Mouse (Mus musculus) intestine, embryonic 15.5 days (tissue): ENCODE measurements at regions not wholly inside any gene's neighbourhood (a gene's known extent, or its start where the extent isn't known, plus 50 kb on each side); places are given as distances from the start of the nearest gene placed in this dataset.

Source experiments
- ATAC-seq: fragments of 200-750 bp; cut with Nextera tagmentation; 2 replicates; pipeline ENCODE4 v1.8.0; 2017; ENCODE audit warnings: moderate TSS enrichment, moderate library complexity
- H3K27ac ChIP-seq: fragments of 300-500 bp; sonication (generic); 2 replicates; pipeline ENCODE4 v1.5.1; 2015; ENCODE audit warnings: mild to moderate bottlenecking, inconsistent platforms
- H3K27me3 ChIP-seq: fragments of 300-500 bp; sonication (generic); replicated peaks from 2 replicates; pipeline ENCODE4 v1.6.1; 2015; ENCODE audit warnings: inconsistent platforms
- H3K36me3 ChIP-seq: fragments of 300-500 bp; sonication (generic); 2 replicates; pipeline ENCODE4 v1.6.1; 2015; ENCODE audit warnings: inconsistent platforms
- H3K4me1 ChIP-seq: fragments of 300-500 bp; sonication (generic); replicated peaks from 2 replicates; pipeline ENCODE4 v1.6.1; 2015; ENCODE audit warnings: inconsistent platforms
- H3K4me2 ChIP-seq: fragments of 300-500 bp; sonication (generic); replicated peaks from 2 replicates; pipeline ENCODE4 v1.6.1; 2015; ENCODE audit warnings: mild to moderate bottlenecking, inconsistent platforms
- H3K4me3 ChIP-seq: fragments of 300-500 bp; sonication (generic); replicated peaks from 2 replicates; pipeline ENCODE4 v1.5.1; 2015; ENCODE audit warnings: inconsistent platforms
- H3K9ac ChIP-seq: fragments of 300-500 bp; sonication (generic); 2 replicates; pipeline ENCODE4 v1.6.1; 2015; ENCODE audit warnings: inconsistent platforms
- H3K9me3 ChIP-seq: fragments of 300-500 bp; sonication (generic); 2 replicates; pipeline ENCODE4 v1.6.1; 2016; ENCODE audit warnings: inconsistent platforms
- WGBS: fragments of 180-500 bp; shearing (Covaris S2); methylation state at CpG from one replicate; pipeline ENCODE4 v1.1.7; 2015; 5-methylcytosine and 5-hydroxymethylcytosine counted together

DNA sequence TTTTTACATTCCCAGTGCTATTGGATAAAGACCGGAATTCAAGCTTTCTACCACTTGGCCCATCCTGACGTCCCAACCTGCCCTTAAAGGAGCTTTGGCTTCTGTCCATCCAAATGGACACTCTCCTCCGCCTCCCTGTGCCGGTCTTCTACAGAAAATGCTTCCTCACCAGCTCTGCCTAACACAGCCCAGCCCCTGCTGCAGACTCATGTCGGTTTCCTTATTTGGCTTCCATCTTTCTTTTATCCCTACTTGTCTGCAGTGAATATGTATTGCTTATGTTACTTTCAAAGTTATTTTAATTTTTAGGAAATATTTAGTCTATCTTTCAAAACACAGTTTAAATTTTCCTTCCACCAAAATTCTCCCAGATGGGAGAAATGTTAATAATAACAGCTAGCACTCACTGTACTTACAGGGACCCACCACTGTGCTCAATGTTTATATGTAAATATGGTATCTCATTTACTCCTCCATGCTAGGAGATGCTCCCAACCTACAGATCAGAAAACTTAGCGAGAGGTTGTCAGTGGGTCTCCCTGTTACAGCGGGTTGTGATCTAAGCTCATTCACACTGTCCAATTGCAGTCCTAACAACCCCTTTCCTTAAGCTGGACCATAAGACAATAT, 118.6 kb downstream of the Sptssa start:
- Histone ChIP-seq H3K9ac (no peak overlapping the region), H3K27ac (0 out of 2 replicates have a peak overlapping the region, but pooled peaks have one; percentile 30), H3K27me3 (no peaks in the 10 kb centered on the region), H3K9me3 (no peaks in the 10 kb centered on the region), H3K4me2 (no peak overlapping the region), H3K36me3 (no peaks in the 10 kb centered on the region), H3K4me3 (no peak overlapping the region), H3K4me1 (peaks cover 5% of the 10 kb centered on the region)
- no peak for ATAC-seq
- 60% methylated on average over 7 of the region's 7 CpGs for WGBS

DNA sequence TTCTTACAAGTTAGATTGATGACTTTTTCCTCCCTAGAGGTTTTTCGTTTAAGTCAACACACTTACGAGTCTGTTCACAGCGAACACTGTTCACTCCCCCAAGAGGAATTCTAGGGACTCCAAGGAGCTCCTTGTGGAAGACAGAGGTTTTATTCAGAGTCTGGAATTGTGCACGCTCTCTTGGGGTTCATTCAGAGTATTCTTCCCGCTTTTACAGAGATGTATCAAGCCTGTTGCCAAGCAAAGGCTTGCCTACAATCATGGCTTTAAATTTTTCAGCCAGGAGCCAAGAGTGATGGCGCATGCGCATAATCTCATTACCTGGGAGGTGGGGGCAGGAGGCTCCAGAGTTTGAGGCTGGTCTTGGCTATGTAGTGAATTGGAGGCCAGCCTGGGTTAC, 119.4 kb downstream of the Sptssa start:
- WGBS = 55% methylated on average over 7 of the region's 7 CpGs
- Histone ChIP-seq H3K4me3 (no peak overlapping the region), H3K9ac (no peak overlapping the region), H3K27me3 (no peaks in the 10 kb centered on the region), H3K27ac (peak overlapping the region; percentile 38; the same call in 1 of the 2 replicates), H3K4me2 (no peak overlapping the region), H3K4me1 (peaks cover 5% of the 10 kb centered on the region), H3K36me3 (no peaks in the 10 kb centered on the region), H3K9me3 (no peaks in the 10 kb centered on the region)
- ATAC-seq = no peak

DNA sequence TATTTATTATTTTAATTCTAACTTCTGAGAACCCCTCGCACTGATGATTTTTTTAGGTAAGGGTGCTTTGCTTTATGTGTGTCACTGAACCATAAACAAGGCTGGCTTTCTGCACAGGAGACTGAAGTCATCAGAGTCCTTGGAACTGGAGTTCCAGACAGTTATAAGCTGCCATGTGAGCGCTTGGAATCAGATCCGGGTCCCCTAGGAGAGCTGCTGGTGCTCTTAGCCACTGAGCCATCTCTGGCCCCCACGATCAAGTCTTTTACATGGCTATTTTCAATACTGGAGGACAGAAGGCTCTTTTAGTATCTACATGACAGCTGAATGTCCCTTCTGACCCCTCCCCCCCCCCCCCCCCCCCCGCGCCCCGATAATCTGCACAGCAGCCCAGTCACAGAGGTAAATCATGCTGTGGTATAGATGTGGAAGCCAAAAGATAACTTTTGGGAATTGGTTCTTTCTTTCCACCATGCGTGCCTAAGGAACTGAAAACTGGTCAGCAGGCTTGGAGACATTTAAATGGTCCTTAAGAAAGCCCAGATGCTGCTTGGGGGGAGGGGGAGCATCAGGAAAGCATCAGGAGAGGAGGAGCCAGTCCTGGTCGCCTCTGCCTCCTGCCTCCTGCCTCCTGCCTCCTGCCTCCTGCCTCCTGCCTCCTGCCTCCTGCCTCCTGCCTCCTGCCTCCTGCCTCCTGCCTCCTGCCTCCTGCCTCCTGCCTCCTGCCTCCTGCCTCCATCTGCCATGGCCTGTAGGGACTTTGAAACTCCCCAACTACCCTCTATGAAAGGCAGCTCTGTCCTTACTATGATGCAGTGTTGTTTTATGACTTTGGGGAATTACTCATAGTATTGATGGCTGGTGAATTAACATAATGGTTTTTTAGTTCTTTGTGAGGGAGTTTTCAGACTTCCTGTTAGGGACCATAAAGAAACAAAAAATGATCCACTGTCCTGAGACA, 120.5 kb downstream of the Sptssa start:
- no peak overlapping the region for H3K9ac ChIP-seq
- no peaks in the 10 kb centered on the region for H3K27me3 ChIP-seq
- no peak overlapping the region for H3K27ac ChIP-seq
- no peak overlapping the region for H3K4me2 ChIP-seq
- WGBS = 62% methylated on average over 6 of the region's 9 CpGs
- no peak for ATAC-seq
- no peaks in the 10 kb centered on the region for H3K9me3 ChIP-seq
- peaks cover 5% of the 10 kb centered on the region for H3K4me1 ChIP-seq
- no peak overlapping the region for H3K4me3 ChIP-seq
- no peaks in the 10 kb centered on the region for H3K36me3 ChIP-seq

DNA sequence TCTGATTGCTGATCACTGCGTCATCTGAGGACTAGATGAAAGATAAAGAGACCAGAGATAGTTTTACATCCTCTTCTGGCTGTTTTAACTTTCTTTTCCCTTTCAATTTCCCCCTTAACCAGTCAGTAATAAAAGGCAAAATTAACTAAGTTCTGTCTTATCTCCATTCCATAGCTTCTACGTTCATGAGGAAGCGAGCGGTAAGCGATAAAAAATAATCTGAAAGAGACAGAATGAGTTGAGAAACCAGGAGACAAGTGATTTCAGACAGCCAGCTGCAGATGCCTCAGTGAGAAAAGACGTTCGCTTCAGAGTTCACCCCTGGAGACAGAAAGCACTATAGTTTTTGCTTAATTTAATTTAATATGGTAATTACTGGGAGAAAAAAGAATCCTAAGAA, 121.5 kb downstream of the Sptssa start:
- no peak overlapping the region for H3K9ac ChIP-seq
- ATAC-seq = no peak
- peaks cover 5% of the 10 kb centered on the region for H3K4me1 ChIP-seq
- 50% methylated on average over 7 of the region's 7 CpGs for WGBS
- no peak overlapping the region for H3K4me2 ChIP-seq
- no peak overlapping the region for H3K4me3 ChIP-seq
- no peaks in the 10 kb centered on the region for H3K27me3 ChIP-seq
- H3K9me3 ChIP-seq = no peaks in the 10 kb centered on the region
- no peaks in the 10 kb centered on the region for H3K36me3 ChIP-seq
- no peak overlapping the region for H3K27ac ChIP-seq

DNA sequence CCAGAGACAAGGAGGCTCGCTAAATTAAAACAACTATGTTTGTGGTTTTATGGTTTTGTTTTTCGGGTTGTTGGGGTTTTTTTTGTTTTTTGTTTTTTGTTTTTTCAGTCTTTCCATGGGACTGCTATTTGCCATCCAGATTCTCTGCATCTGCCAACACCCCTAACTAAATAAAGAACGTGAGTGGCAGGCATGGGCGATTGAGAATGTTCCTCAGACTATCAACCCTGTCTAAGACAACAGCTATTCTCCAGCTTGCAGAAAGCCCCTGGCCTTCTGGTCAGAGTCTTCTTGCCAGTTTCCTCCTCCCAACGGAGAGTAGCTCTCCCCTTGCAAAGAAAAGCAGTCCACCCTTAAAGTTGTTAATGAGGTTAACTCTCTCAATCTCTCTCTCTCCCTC, 123.2 kb downstream of the Sptssa start:
- no peaks in the 10 kb centered on the region for H3K9me3 ChIP-seq
- peaks cover 5% of the 10 kb centered on the region for H3K4me1 ChIP-seq
- no peak overlapping the region for H3K27ac ChIP-seq
- no peaks in the 10 kb centered on the region for H3K27me3 ChIP-seq
- WGBS = 52% methylated on average over 5 of the region's 5 CpGs
- H3K36me3 ChIP-seq = no peaks in the 10 kb centered on the region
- H3K9ac ChIP-seq = no peak overlapping the region
- no peak overlapping the region for H3K4me3 ChIP-seq
- no peak overlapping the region for H3K4me2 ChIP-seq
- no peak for ATAC-seq

DNA sequence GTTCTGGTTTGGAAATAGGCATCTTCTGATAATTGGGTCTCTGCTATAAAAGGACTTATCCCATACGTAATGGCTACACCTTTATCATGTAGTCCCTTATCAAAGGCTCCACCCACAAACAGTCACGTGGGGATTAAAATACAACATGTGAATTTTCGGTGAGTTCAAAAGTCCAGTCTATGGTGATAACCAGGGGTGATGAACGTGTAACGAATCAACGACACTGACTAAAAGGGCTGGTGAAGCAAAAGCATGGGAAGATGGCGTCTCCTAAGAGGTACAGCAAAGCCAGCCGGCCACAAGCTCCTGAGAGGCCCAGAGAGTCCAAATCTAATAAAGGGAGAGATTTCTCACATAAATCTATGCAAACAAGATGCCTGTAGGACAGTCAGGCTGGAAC, 124.3 kb downstream of the Sptssa start:
- Histone ChIP-seq H3K4me1 (peaks cover 3% of the 10 kb centered on the region), H3K27ac (no peak overlapping the region), H3K4me2 (no peak overlapping the region), H3K36me3 (no peaks in the 10 kb centered on the region), H3K27me3 (no peaks in the 10 kb centered on the region), H3K4me3 (no peak overlapping the region), H3K9me3 (no peaks in the 10 kb centered on the region), H3K9ac (no peak overlapping the region)
- peak; percentile 44 for ATAC-seq
- 72% methylated on average over 8 of the region's 8 CpGs for WGBS

DNA sequence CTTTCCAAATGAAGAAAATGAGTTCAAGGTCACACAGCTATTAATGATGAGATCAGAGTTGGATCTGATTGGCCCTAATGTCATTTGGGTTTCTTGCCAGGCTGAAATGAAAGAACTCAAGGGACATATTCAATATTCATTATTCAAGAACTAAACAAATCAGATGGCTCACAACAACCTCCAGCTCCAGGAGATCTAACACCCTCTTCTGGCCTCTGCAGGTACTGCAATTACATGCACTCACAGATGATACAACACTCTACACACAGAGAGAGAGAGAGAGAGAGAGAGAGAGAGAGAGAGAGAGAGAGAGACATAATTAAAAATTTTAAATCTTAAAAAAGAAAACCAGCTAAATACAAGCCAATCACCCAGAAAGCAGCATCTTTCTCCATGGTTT, 128.3 kb downstream of the Sptssa start:
- ATAC-seq = no peak
- Histone ChIP-seq H3K9ac (no peak overlapping the region), H3K4me3 (no peak overlapping the region), H3K4me1 (no peaks in the 10 kb centered on the region), H3K36me3 (no peaks in the 10 kb centered on the region), H3K4me2 (no peak overlapping the region), H3K9me3 (no peaks in the 10 kb centered on the region), H3K27ac (no peak overlapping the region), H3K27me3 (no peaks in the 10 kb centered on the region)

DNA sequence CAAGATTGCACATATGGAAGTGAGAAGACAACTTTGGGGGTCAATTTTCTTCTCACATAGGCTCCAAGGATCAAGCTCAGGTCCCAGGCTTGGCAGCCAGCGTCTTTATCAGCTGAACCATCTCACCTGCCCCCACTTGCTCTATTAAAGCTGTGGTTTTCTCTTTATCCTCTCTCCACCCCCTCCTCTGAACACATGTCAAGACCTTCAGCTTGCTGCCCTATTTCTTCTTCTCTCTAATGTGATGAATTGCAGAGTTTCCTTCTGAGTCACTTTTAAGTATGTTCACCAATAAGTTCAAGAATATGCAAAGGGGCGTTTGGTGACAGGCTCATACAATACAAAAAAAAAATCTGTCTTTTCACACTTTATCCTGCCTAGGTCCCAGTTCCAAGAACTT, 128.8 kb downstream of the Sptssa start:
- WGBS = 74% methylated on average over 2 of the region's 2 CpGs
- H3K4me3 ChIP-seq = no peak overlapping the region
- no peaks in the 10 kb centered on the region for H3K36me3 ChIP-seq
- no peaks in the 10 kb centered on the region for H3K4me1 ChIP-seq
- no peaks in the 10 kb centered on the region for H3K27me3 ChIP-seq
- H3K9ac ChIP-seq = no peak overlapping the region
- no peak overlapping the region for H3K4me2 ChIP-seq
- H3K9me3 ChIP-seq = no peaks in the 10 kb centered on the region
- no peak overlapping the region for H3K27ac ChIP-seq
- ATAC-seq = no peak

DNA sequence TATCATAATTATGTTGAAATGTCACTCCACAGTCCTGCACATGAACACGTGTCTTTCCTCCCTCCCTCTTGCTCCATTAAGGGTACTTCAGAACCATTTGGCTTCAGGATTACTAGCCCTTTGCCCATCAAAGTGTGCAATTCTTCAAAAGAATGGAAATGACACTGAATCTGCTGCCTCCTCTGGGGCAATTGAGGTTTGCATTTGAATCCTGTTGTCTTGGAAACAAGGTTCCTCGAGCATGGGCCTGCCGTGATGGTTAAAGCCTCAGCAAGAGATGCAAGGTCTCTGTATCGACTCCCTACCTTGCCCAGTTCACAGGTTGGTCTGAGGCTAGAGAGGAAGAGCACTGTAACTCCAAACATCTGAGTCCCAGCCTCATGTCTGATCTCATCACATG, 136.0 kb downstream of the Sptssa start:
- H3K9me3 ChIP-seq = no peaks in the 10 kb centered on the region
- H3K4me3 ChIP-seq = no peak overlapping the region
- WGBS = 59% methylated on average over 4 of the region's 4 CpGs
- H3K27me3 ChIP-seq = no peaks in the 10 kb centered on the region
- H3K4me2 ChIP-seq = no peak overlapping the region
- no peak for ATAC-seq
- 0 out of 2 replicates have a peak, but pooled peaks cover 7% of the 10 kb centered on the region for H3K4me1 ChIP-seq
- no peak overlapping the region for H3K9ac ChIP-seq
- no peak overlapping the region for H3K27ac ChIP-seq
- no peaks in the 10 kb centered on the region for H3K36me3 ChIP-seq

DNA sequence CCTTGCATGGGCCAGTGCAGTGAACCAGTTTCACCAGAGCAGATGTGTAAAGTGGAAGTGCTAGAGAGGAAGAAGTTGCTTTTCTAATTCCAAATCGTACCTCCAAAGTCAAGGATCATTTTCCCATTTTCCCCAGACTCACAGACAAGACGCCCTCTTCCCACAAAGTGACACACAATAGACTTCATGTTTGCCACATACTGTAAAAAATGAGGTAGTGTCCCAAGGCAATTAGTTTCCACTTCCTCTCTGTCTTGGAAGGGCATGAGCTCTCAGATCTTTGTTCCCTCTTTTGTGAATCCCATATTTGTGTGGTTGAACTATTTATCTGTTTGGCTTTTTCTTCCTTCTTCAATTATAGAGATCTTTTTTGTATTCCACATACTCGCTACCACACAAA, 137.0 kb downstream of the Sptssa start:
- WGBS = 80% methylated on average over 3 of the region's 3 CpGs
- H3K4me3 ChIP-seq = no peak overlapping the region
- no peaks in the 10 kb centered on the region for H3K36me3 ChIP-seq
- H3K9ac ChIP-seq = no peak overlapping the region
- no peak overlapping the region for H3K4me2 ChIP-seq
- no peaks in the 10 kb centered on the region for H3K27me3 ChIP-seq
- no peak overlapping the region for H3K27ac ChIP-seq
- 0 out of 2 replicates have a peak, but pooled peaks cover 7% of the 10 kb centered on the region for H3K4me1 ChIP-seq
- no peaks in the 10 kb centered on the region for H3K9me3 ChIP-seq
- no peak for ATAC-seq

DNA sequence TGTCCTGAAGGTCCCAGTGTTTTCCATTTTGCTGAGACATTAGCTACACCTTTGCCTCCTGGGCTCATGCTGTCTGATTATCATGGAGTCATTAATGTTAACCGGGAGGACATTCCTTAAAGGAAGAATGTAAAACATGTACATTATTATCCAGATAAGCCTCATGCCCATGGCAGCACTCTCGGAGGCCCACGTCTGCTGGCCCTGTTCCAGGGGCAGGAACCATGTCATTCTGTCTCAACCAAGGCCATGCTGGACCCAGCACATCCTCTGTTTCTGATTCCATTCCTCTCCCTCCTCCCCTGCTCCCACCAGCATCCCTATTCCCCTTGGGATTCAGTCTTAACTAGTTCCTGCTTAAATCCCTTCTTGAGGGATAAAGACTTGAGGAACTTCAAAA, 139.1 kb downstream of the Sptssa start:
- no peak overlapping the region for H3K27ac ChIP-seq
- H3K4me1 ChIP-seq = 0 out of 2 replicates have a peak, but pooled peaks cover 7% of the 10 kb centered on the region
- ATAC-seq = 0 out of 2 replicates have a peak, but pooled peaks have one; percentile 36
- H3K27me3 ChIP-seq = no peaks in the 10 kb centered on the region
- no peak overlapping the region for H3K4me2 ChIP-seq
- WGBS = 38% methylated on average over 3 of the region's 3 CpGs
- H3K9ac ChIP-seq = no peak overlapping the region
- H3K9me3 ChIP-seq = no peaks in the 10 kb centered on the region
- no peak overlapping the region for H3K4me3 ChIP-seq
- H3K36me3 ChIP-seq = no peaks in the 10 kb centered on the region

DNA sequence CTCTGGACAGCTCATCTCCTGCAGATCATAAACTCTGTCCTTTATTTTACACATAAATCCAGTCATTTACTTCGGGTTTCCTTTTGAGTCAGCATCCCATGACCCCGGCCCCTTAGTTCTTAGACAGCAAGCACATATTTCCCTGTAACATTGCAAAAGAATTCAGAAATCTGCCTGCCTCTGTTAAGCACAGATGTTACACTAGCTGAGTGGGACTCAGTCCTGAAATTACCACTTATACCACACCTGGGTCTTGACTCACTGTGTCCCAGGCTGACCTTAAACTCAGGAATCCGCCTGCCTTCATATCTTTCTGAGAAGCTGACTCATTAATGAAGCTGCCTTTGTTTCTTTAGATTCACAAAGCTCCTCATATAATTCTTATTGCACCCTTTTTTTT, 139.9 kb downstream of the Sptssa start:
- no peaks in the 10 kb centered on the region for H3K27me3 ChIP-seq
- H3K9ac ChIP-seq = no peak overlapping the region
- H3K9me3 ChIP-seq = no peaks in the 10 kb centered on the region
- H3K4me1 ChIP-seq = 0 out of 2 replicates have a peak, but pooled peaks cover 7% of the 10 kb centered on the region
- no peak overlapping the region for H3K4me2 ChIP-seq
- 48% methylated on average over 3 of the region's 3 CpGs for WGBS
- peak overlapping the region; percentile 19; the same call in 1 of the 2 replicates for H3K27ac ChIP-seq
- H3K4me3 ChIP-seq = no peak overlapping the region
- peak; percentile 66 for ATAC-seq
- no peaks in the 10 kb centered on the region for H3K36me3 ChIP-seq
